Mouse (Mus musculus) MEL (cell line): Measurements from ENCODE around the gene Snap47.

ENCODE experiments used
- CTCF ChIP-seq, 3 experiments: IDR thresholded peaks in 2 of 3; conservative IDR thresholded peaks in 1 of 3; 2 replicates each; pipeline ENCODE4 v1.5.1; 2011 to 2012; ENCODE audit warnings: low read length in 3 of 3, low read depth in 2 of 3, mild to moderate bottlenecking in 2 of 3, improper control_type of control experiment in 1 of 3, inconsistent platforms in 1 of 3, mixed read lengths in 1 of 3, moderate library complexity in 1 of 3; ENCODE audit not compliant: control insufficient read depth in 1 of 3, insufficient read depth in 1 of 3, poor library complexity in 1 of 3, severe bottlenecking in 1 of 3
- MAX ChIP-seq: IDR thresholded peaks from 2 replicates; pipeline ENCODE4 v1.6.1; 2011; ENCODE audit warnings: low read length, improper control_type of control experiment
- MYC ChIP-seq: IDR thresholded peaks from 2 replicates; pipeline ENCODE4 v1.6.1; 2011; ENCODE audit warnings: low read depth, mild to moderate bottlenecking, low read length, improper control_type of control experiment, moderate library complexity
- POLR2A ChIP-seq, 2 experiments: IDR thresholded peaks; 2 replicates each; pipeline ENCODE4 v1.6.1; 2011 to 2012; ENCODE audit warnings: low read length in 2 of 2, mild to moderate bottlenecking in 2 of 2, control low read depth in 1 of 2, improper control_type of control experiment in 1 of 2, low read depth in 1 of 2, moderate library complexity in 1 of 2; ENCODE audit not compliant: control insufficient read depth in 1 of 2, insufficient read depth in 1 of 2, poor library complexity in 1 of 2
- SMC3 ChIP-seq: IDR thresholded peaks from 2 replicates; pipeline ENCODE4 v1.6.1; 2011; ENCODE audit warnings: low read depth, low read length, improper control_type of control experiment
- TAL1 ChIP-seq: IDR thresholded peaks from 2 replicates; pipeline ENCODE4 v1.6.1; 2012; ENCODE audit warnings: mild to moderate bottlenecking, inconsistent platforms, low read length, moderate library complexity, mixed read lengths
- TCF12 ChIP-seq: IDR thresholded peaks from 2 replicates; pipeline ENCODE4 v1.6.1; 2014; ENCODE audit warnings: low read depth, mild to moderate bottlenecking, inconsistent platforms, low read length, improper control_type of control experiment, moderate library complexity
- USF1 ChIP-seq: IDR thresholded peaks from 2 replicates; pipeline ENCODE4 v1.6.1; 2014; ENCODE audit warnings: low read depth, mild to moderate bottlenecking, inconsistent platforms, low read length, improper control_type of control experiment, moderate library complexity
- ZC3H11A ChIP-seq: IDR thresholded peaks from 2 replicates; pipeline ENCODE4 v1.6.1; 2012; ENCODE audit warnings: low read depth, mild to moderate bottlenecking, inconsistent platforms, low read length, improper control_type of control experiment

DNA sequence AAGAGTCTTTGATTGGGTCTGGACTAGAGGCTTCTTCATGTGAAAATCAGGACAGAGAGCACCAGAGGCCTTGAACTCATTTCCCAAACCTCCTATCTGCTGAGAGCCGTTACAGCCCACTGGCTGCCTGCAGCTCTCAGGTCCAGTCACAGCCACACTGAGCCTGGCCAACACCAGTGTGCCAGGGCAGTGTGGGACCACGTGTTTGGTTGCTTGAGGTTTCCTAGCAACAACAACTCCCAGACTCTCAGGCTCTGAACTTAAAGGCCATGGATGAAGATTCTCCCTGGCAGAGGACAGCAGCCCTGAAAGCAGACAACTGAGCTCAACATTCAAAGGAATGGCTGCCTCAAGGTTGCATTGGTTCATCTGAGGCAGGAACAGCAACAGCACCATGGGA is 34.7 kb upstream of the Snap47 start:
- TF ChIP-seq USF1 (no peak), SMC3 (no peak), ZC3H11A (no peak), MAX (no peak), CTCF (IDR thresholded peaks at IDR 0.05 in 2 of 3, conservative IDR thresholded peaks at IDR 0.05 in 1 of 3; ENCODE audit: control insufficient read depth in 1 of 3, insufficient read depth in 1 of 3, low read depth in 2 of 3, low read length in 3 of 3, poor library complexity in 1 of 3, severe bottlenecking in 1 of 3) (no peak), TCF12 (no peak), TAL1 (no peak), POLR2A (IDR thresholded peaks at IDR 0.05; ENCODE audit: control insufficient read depth in 1 of 2, insufficient read depth in 1 of 2, low read depth in 1 of 2, low read length in 2 of 2, poor library complexity in 1 of 2) (peak in 1 of 2 experiments; percentile 36; a peak in 1 of 4 replicates), MYC (no peak)
